Mouse (Mus musculus) embryonic facial prominence, embryonic 11.5 days (tissue): ENCODE results near the gene Tmco3. TPM values are rescaled to one million over a fixed set of nuclear protein-coding genes. Genes with fewer than 3 reads are reported as not detected.
A peak's percentile ranks its signal among the peaks of the same experiment; 100 is the strongest.

Experiments
- ATAC-seq: fragments of 200-750 bp; cut with Nextera tagmentation; replicated peaks from 2 replicates; pipeline ENCODE4 v1.8.0; 2017; ENCODE audit warnings: low read depth; ENCODE audit not compliant: insufficient number of reproducible peaks, low FRiP score, low TSS enrichment
- DNase-seq: peaks from one replicate; pipeline ENCODE4 v3.0.0-alpha.2; 2015; ENCODE audit warnings: low spot score
- H3K27ac ChIP-seq: fragments of 300-500 bp; sonication (generic); replicated peaks from 2 replicates; pipeline ENCODE4 v1.5.1; 2014; ENCODE audit warnings: mild to moderate bottlenecking, low read depth, low read length, control low read depth
- H3K27me3 ChIP-seq: fragments of 300-500 bp; sonication (generic); 2 replicates; pipeline ENCODE4 v1.6.1; 2014; ENCODE audit warnings: mild to moderate bottlenecking, low read length, moderate library complexity, mixed read lengths; ENCODE audit not compliant: control insufficient read depth, insufficient read depth
- H3K36me3 ChIP-seq: fragments of 300-500 bp; sonication (generic); replicated peaks from 2 replicates; pipeline ENCODE4 v1.6.1; 2014; ENCODE audit warnings: low read depth, mild to moderate bottlenecking, low read length, moderate library complexity, mixed read lengths; ENCODE audit not compliant: control insufficient read depth, insufficient read depth
- H3K4me1 ChIP-seq: fragments of 300-500 bp; sonication (generic); 2 replicates; pipeline ENCODE4 v1.6.1; 2014; ENCODE audit warnings: low read length, mixed read lengths; ENCODE audit not compliant: control insufficient read depth, insufficient read depth
- H3K4me2 ChIP-seq: fragments of 300-500 bp; sonication (generic); 2 replicates; pipeline ENCODE4 v1.6.1; 2014; ENCODE audit warnings: low read depth, mild to moderate bottlenecking, control low read depth, low read length, moderate library complexity
- H3K4me3 ChIP-seq: fragments of 300-500 bp; sonication (generic); 2 replicates; pipeline ENCODE4 v1.5.1; 2014; ENCODE audit warnings: low read depth, low read length, control low read depth
- H3K9ac ChIP-seq: fragments of 300-500 bp; sonication (generic); replicated peaks from 2 replicates; pipeline ENCODE4 v1.6.1; 2014; ENCODE audit warnings: mild to moderate bottlenecking, control low read depth, low read length
- H3K9me3 ChIP-seq: fragments of 300-500 bp; sonication (generic); replicated peaks from 2 replicates; pipeline ENCODE4 v1.6.1; 2016; ENCODE audit warnings: mild to moderate bottlenecking, low read length, inconsistent platforms, mixed read lengths; ENCODE audit not compliant: control insufficient read depth
- WGBS: fragments of 180-500 bp; shearing (Covaris S2); extraction: QIAGEN DNeasy Blood & Tissue Kit; methylation state at CpG from one replicate; pipeline ENCODE4 v1.1.7; 2014; 5-methylcytosine and 5-hydroxymethylcytosine counted together
- polyA plus RNA-seq: library from polyadenylated mRNA; unstranded; fragments of >200 nt; fragmentation: Nextera tagmentation; extraction: Ambion mirVana; gene quantifications from 2 replicates; pipeline ENCODE4 v1.2.1, GENCODE M21; 2014

Gene Tmco3
- 31.3 and 36.8 TPM in 2 replicates for polyA plus RNA-seq

- Histone ChIP-seq H3K4me1 (0 out of 2 replicates have a peak, but pooled peaks cover 4% of the 10 kb centered on the region), H3K4me2 (peak within 1 kb of the TSS; percentile 92), H3K27me3 (no peaks in the 10 kb centered on the region), H3K36me3 (no peaks in the 10 kb centered on the region), H3K4me3 (peak within 1 kb of the TSS; percentile 77), H3K9ac (peak within 1 kb of the TSS; percentile 73), H3K9me3 (no peaks in the 10 kb centered on the region), H3K27ac (peak within 1 kb of the TSS; percentile 79)
- DNase-seq: peak; percentile 96
- WGBS: under 1% methylated on average over 75 of the region's 79 CpGs
- peak; percentile 93 for ATAC-seq
Observed at GRCm38 (mm10) chr8:13287692-13288623, at the start of gene Tmco3, which contains the start of gene Dcun1d2. TSS of gene Tmco3 (plus strand) at chr8:13288190. TSS of gene Dcun1d2 (minus strand) at chr8:13288131.

GRCm38 (mm10) chr8:13240055-13240454 is 47.9 kb upstream of the Tmco3 start:
- Histone ChIP-seq H3K27me3 (no peaks in the 10 kb centered on the region; the same call in 1 of the 2 replicates), H3K4me2 (no peak overlapping the region), H3K9me3 (no peaks in the 10 kb centered on the region), H3K27ac (no peak overlapping the region), H3K4me3 (no peak overlapping the region), H3K4me1 (no peaks in the 10 kb centered on the region), H3K9ac (no peak overlapping the region), H3K36me3 (no peaks in the 10 kb centered on the region)
- ATAC-seq (no peak), DNase-seq (no peak)
- WGBS: 93% methylated on average over 9 of the region's 9 CpGs

- ATAC-seq (no peak), DNase-seq (no peak)
- H3K9ac ChIP-seq: no peak overlapping the region
- no peak overlapping the region for H3K4me3 ChIP-seq
- H3K4me2 ChIP-seq: no peak overlapping the region
- no peak overlapping the region for H3K27ac ChIP-seq
- no peaks in the 10 kb centered on the region for H3K9me3 ChIP-seq
- H3K4me1 ChIP-seq: no peaks in the 10 kb centered on the region
- 79% methylated on average over 7 of the region's 7 CpGs for WGBS
- H3K36me3 ChIP-seq: no peaks in the 10 kb centered on the region
- H3K27me3 ChIP-seq: no peaks in the 10 kb centered on the region; the same call in 1 of the 2 replicates
Observed at GRCm38 (mm10) chr8:13240691-13241090, 47.3 kb upstream of the Tmco3 start.

- no peak for ATAC-seq
- Histone ChIP-seq H3K4me3 (no peak overlapping the region), H3K9me3 (no peaks in the 10 kb centered on the region), H3K36me3 (no peaks in the 10 kb centered on the region), H3K4me2 (no peak overlapping the region), H3K27me3 (no peaks in the 10 kb centered on the region; the same call in 1 of the 2 replicates), H3K4me1 (no peaks in the 10 kb centered on the region), H3K9ac (no peak overlapping the region), H3K27ac (no peak overlapping the region)
- no peak for DNase-seq
- 76% methylated on average over 10 of the region's 10 CpGs for WGBS
Observed at GRCm38 (mm10) chr8:13242985-13243870, 44.8 kb upstream of the Tmco3 start.

- ATAC-seq: no peak
- Histone ChIP-seq H3K9me3 (no peaks in the 10 kb centered on the region), H3K9ac (no peak overlapping the region), H3K27me3 (no peaks in the 10 kb centered on the region; the same call in 1 of the 2 replicates), H3K4me3 (no peak overlapping the region), H3K27ac (no peak overlapping the region), H3K4me2 (no peak overlapping the region), H3K4me1 (no peaks in the 10 kb centered on the region), H3K36me3 (no peaks in the 10 kb centered on the region)
- DNase-seq: no peak
- 84% methylated on average over 11 of the region's 11 CpGs for WGBS
Observed at GRCm38 (mm10) chr8:13244343-13244880, 43.6 kb upstream of the Tmco3 start.

GRCm38 (mm10) chr8:13252837-13253236 is 35.2 kb upstream of the Tmco3 start:
- Histone ChIP-seq H3K9me3 (no peaks in the 10 kb centered on the region), H3K36me3 (peaks cover 4% of the 10 kb centered on the region), H3K4me2 (no peak overlapping the region), H3K4me1 (no peaks in the 10 kb centered on the region), H3K27me3 (no peaks in the 10 kb centered on the region), H3K9ac (no peak overlapping the region), H3K27ac (no peak overlapping the region), H3K4me3 (no peak overlapping the region)
- DNase-seq: no peak
- WGBS: 92% methylated on average over 13 of the region's 13 CpGs
- no peak for ATAC-seq

DNA sequence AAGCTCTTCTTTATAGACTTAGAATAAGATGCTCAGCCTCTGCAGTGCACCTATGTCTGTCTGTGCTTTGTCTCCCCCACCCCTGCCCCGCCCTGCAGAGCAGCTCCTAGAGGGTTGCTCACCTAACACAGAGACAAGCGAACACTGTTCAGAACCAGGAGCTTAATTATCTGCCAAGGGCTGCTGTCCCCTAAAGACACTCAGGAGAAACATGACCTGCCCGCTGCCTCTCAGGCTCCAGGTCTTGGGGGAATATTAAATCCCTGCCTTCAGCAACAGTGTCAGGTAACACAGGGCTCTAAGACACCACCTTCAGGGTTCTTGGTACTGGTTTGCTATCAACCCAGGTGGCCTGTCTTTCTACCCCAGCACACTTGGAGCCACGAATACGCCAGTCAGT is 34.6 kb upstream of the Tmco3 start:
- Histone ChIP-seq H3K4me1 (no peaks in the 10 kb centered on the region), H3K27ac (no peak overlapping the region), H3K27me3 (no peaks in the 10 kb centered on the region), H3K9ac (no peak overlapping the region), H3K36me3 (peaks cover 4% of the 10 kb centered on the region), H3K4me2 (no peak overlapping the region), H3K9me3 (no peaks in the 10 kb centered on the region), H3K4me3 (no peak overlapping the region)
- WGBS: 68% methylated on average over 5 of the region's 5 CpGs
- ATAC-seq: 0 out of 2 replicates have a peak, but pooled peaks have one; percentile 44
- no peak for DNase-seq
